ENCODE assay signal across 20 mouse cellular contexts in the genomic region with DNA sequence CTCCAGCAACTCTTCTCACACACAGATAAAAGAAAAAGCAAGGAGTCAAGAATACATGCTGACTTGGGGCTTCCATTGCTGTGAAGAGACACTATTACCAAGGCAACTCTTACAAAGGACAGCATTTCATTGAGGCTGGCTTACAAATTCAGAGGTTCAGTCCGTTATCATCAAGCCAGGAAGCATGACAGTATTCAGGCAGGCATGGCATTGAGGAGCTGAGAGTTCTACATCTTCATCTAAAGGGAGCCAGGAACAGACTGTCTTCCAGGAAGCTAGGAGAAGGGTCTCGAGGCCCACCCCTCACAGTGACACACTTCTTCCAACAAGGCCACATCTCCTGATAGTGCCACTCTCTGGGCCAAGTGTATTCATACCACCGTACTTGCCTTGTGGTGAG. TPM values are rescaled to one million over a fixed set of nuclear protein-coding genes. Genes with fewer than 3 reads are reported as not detected.
DNase-seq lines count a peak whose midpoint lies in the region; ATAC-seq lines count a peak whose summit lies in the region.
"Had no signal": no experiment of that assay in that cellular context is flagged by ENCODE, and none has a peak within 500 bp of the region (broad histone marks: within the 10 kb centered on the region; RNA-seq: fewer than 3 reads in every experiment).

No protein-coding gene starts in this region.

- no peaks in the 10 kb centered on the region for H3K4me1 ChIP-seq in heart, embryonic 11.5 days (ENCODE audit: control insufficient read depth, insufficient read depth, low read length)
- H3K4me1 ChIP-seq in heart, embryonic 10.5 days: no peaks in the 10 kb centered on the region

- no peak overlapping the region for H3K4me3 ChIP-seq in heart, embryonic 11.5 days (ENCODE audit: low read depth, low read length)
- H3K4me3 ChIP-seq in heart, embryonic 10.5 days: no peak overlapping the region

- H3K27me3 ChIP-seq in heart, embryonic 11.5 days (ENCODE audit: control insufficient read depth, insufficient read depth, low read length): peaks cover 4% of the 10 kb centered on the region; the same call in 1 of the 2 replicates
- peaks cover 14% of the 10 kb centered on the region; the same call in 1 of the 2 replicates for H3K27me3 ChIP-seq in heart, embryonic 10.5 days (ENCODE audit: insufficient read depth, poor library complexity, severe bottlenecking)
- H3K27me3 ChIP-seq: CH12.LX, Patski had no signal

- H3K36me3 ChIP-seq in heart, embryonic 11.5 days (ENCODE audit: control insufficient read depth, insufficient read depth, low read length): no peaks in the 10 kb centered on the region
- H3K36me3 ChIP-seq in heart, embryonic 10.5 days: no peaks in the 10 kb centered on the region
- H3K36me3 ChIP-seq: G1E had no signal

- no peak overlapping the region for H3K4me2 ChIP-seq in heart, embryonic 11.5 days

- H3K27ac ChIP-seq in heart, embryonic 11.5 days (ENCODE audit: low read depth, low read length): no peak overlapping the region
- no peak overlapping the region for H3K27ac ChIP-seq in heart, embryonic 10.5 days

- peak; percentile 64 for DNase-seq in heart, adult 11 months
- peak; percentile 58 for DNase-seq in heart, embryonic 10.5 days (ENCODE audit: low spot score)
- no peak for DNase-seq in heart, adult 18-20 months
- DNase-seq: adrenal gland, adult 2 months; adrenal gland, adult 8-10 months; adrenal gland, postnatal 10 days; adrenal gland, postnatal 14 days; adrenal gland, postnatal 25 days; adrenal gland, postnatal 36 days; B cell, adult 2 months; cerebellum, adult 11 months; cerebellum, adult 11-12 months; cerebellum, adult 18-20 months had no signal

- 69% methylated on average over 3 of the region's 3 CpGs for WGBS in heart, embryonic 11.5 days (ENCODE audit: insufficient replicate concordance)
- 63% methylated on average over 3 of the region's 3 CpGs for WGBS in heart, embryonic 10.5 days

- no peak for ATAC-seq in heart, embryonic 11.5 days (replicated peaks; ENCODE audit: insufficient number of reproducible peaks, low FRiP score, low TSS enrichment)
- ATAC-seq: activated CD4-positive, CD25-positive, alpha-beta regulatory T cell, adult 4 months; CD4-positive, CD25-positive, alpha-beta regulatory T cell, adult 4 months; Patski had no signal

- H3K9ac ChIP-seq in heart, embryonic 11.5 days (ENCODE audit: low read depth, low read length): no peak overlapping the region

- no peaks in the 10 kb centered on the region for H3K9me3 ChIP-seq in heart, embryonic 11.5 days (replicated peaks; ENCODE audit: control insufficient read depth, low read length)
- no peaks in the 10 kb centered on the region for H3K9me3 ChIP-seq in heart, embryonic 10.5 days
- H3K9me3 ChIP-seq: G1E had no signal

RNA-seq across cellular contexts. Expression of gene Pde8a, which starts 7.0 kb away (rescaled TPM):
- 2.7 and 3.5 TPM in 2 replicates for polyA plus RNA-seq in heart, embryonic 11.5 days (2014; fragmentation: Nextera tagmentation; extraction: Ambion mirVana)
- 1.9 and 2.3 TPM in 2 replicates for polyA plus RNA-seq in heart, embryonic 10.5 days (2016; fragmentation: Nextera tagmentation; extraction: Ambion mirVana)
- 10 to 100 TPM; 13.8 to 16.1 TPM for total RNA-seq in heart, adult 18-20 months (2021)
- total RNA-seq: MEL had no signal
- polyA plus RNA-seq: G1E had no signal

Comparison
In these comparisons a context has a peak if more than half of its experiments do, and no peak if none do; other contexts are left out.
1. DNase-seq: peak in heart, adult 11 months (single experiment) and heart, embryonic 10.5 days (single experiment); none in heart, adult 18-20 months (0 of 2).